Mouse (Mus musculus): ENCODE data around the gene Gal3st4.

DNA sequence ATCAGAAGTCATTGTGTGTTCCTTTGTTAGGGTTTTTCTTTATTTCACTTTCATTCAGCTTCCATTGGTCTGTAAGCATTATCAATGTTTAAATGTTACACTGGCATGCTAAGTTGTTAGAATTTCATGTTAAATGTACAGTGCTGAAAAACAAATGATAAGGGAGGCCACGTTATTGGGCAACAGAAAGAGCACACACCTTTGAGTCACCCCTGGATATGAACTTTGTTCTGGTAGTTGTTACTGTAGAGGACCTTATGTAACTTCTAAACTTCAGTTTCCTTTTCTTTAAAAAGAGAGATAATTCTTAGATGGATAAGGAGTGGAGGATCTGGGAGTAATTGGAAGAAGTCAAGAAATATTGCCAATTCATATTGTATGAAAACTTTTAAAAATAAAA, 19.0 kb upstream of the Gal3st4 start:
- TF ChIP-seq POLR2A (IDR thresholded peaks at IDR 0.05; ENCODE audit: borderline replicate concordance, extremely low read depth, insufficient read depth, insufficient read length, poor library complexity, severe bottlenecking) (no peak), CTCF (IDR thresholded peaks at IDR 0.05; ENCODE audit: borderline replicate concordance, extremely low read depth, insufficient read depth, insufficient read length) (no peak)

All from brain, embryonic 14.5 days (tissue).